Mouse (Mus musculus) kidney, adult 10 weeks (tissue): ENCODE results near the gene Gripap1. TPM values are rescaled to one million over a fixed set of nuclear protein-coding genes. Genes with fewer than 3 reads are reported as not detected.

ENCODE experiments used
- polyA plus RNA-seq: library from polyadenylated mRNA; stranded (reverse); fragments of 350-450 nt; fragmentation: Illumina TruSeq; extraction: RNeasy Lipid Tissue Mini Kit (QIAGEN cat#74804); gene quantifications from one replicate; pipeline ENCODE4 v1.2.3, GENCODE M21; 2014; ENCODE audit warnings: low read depth, low replicate concordance

The Gripap1 gene
- polyA plus RNA-seq = 15.7 TPM

GRCm38 (mm10) chrX:7789542-7790136, at the start of gene Gripap1:
TSS of gene Gripap1 (plus strand) at chrX:7789765.

GRCm38 (mm10) chrX:7750432-7751116, 39.0 kb upstream of the Gripap1 start, which contains the start of gene Ccdc120:
TSS of gene Ccdc120 (minus strand) at chrX:7750905.

GRCm38 (mm10) chrX:7762137-7762920, 27.2 kb upstream of the Gripap1 start, which contains the start of gene Tfe3:
TSS of gene Tfe3 (plus strand) at chrX:7762560.

GRCm38 (mm10) chrX:7821865-7822779, 32.6 kb downstream of the Gripap1 start, which contains the start of gene Kcnd1:
TSS of gene Kcnd1 (plus strand) at chrX:7822289.

GRCm38 (mm10) chrX:7841163-7842162, 51.9 kb downstream of the Gripap1 start, which contains the start of gene Otud5:
TSS of gene Otud5 (plus strand) at chrX:7841364.

Other genes with a start within 250 kb of the Gripap1 start
- gene Foxp3, start 216.1 kb upstream of the Gripap1 start, polyA plus RNA-seq = not detected
- 0.12 TPM for gene Ppp1r3f, start 215.5 kb upstream of the Gripap1 start, polyA plus RNA-seq
- gene Ccdc22, start 184.2 kb upstream of the Gripap1 start, polyA plus RNA-seq = 3.6 TPM
- not detected for gene Cacna1f, start 182.7 kb upstream of the Gripap1 start, polyA plus RNA-seq
- gene Syp, start 151.3 kb upstream of the Gripap1 start, polyA plus RNA-seq = 2.7 TPM
- 2.5 TPM for gene Prickle3, start 132.5 kb upstream of the Gripap1 start, polyA plus RNA-seq
- gene Plp2, start 118.4 kb upstream of the Gripap1 start, polyA plus RNA-seq = 24.5 TPM
- 4.0 TPM for gene Magix, start 108.5 kb upstream of the Gripap1 start, polyA plus RNA-seq
- gene Gpkow, start 92.6 kb upstream of the Gripap1 start, polyA plus RNA-seq = 39.1 TPM
- gene Wdr45, start 75.4 kb upstream of the Gripap1 start, polyA plus RNA-seq = 9.5 TPM
- not detected for gene Gm45208, start 67.5 kb upstream of the Gripap1 start, polyA plus RNA-seq
- 13.1 TPM for gene Praf2, start 61.3 kb upstream of the Gripap1 start, polyA plus RNA-seq
- gene Ccdc120, start 38.9 kb upstream of the Gripap1 start, polyA plus RNA-seq = 2.9 TPM
- gene Tfe3, start 27.2 kb upstream of the Gripap1 start, polyA plus RNA-seq = 4.9 TPM
- not detected for gene Kcnd1, start 32.5 kb downstream of the Gripap1 start, polyA plus RNA-seq
- 22.2 TPM for gene Otud5, start 51.6 kb downstream of the Gripap1 start, polyA plus RNA-seq
- gene Pim2, start 88.5 kb downstream of the Gripap1 start, polyA plus RNA-seq = 5.3 TPM
- 6.8 TPM for gene Slc35a2, start 94.3 kb downstream of the Gripap1 start, polyA plus RNA-seq
- gene Pqbp1, start 109.5 kb downstream of the Gripap1 start, polyA plus RNA-seq = 13.5 TPM
- 3.1 TPM for gene Timm17b, start 109.6 kb downstream of the Gripap1 start, polyA plus RNA-seq
- gene Gm10491, start 118.1 kb downstream of the Gripap1 start, polyA plus RNA-seq = not detected
- not detected for gene Gm10490, start 119.8 kb downstream of the Gripap1 start, polyA plus RNA-seq
- gene Pcsk1n, start 130.1 kb downstream of the Gripap1 start, polyA plus RNA-seq = not detected
- not detected for gene Eras, start 138.8 kb downstream of the Gripap1 start, polyA plus RNA-seq
- 6.0 TPM for gene Hdac6, start 158.1 kb downstream of the Gripap1 start, polyA plus RNA-seq
- gene Gata1, start 188.3 kb downstream of the Gripap1 start, polyA plus RNA-seq = not detected
- 255 TPM for gene Glod5, start 228.7 kb downstream of the Gripap1 start, polyA plus RNA-seq